Mouse (Mus musculus) G1E (cell line): ENCODE measurements around the gene Vps11.

Experiments used
- CTCF ChIP-seq: IDR thresholded peaks from 2 replicates; pipeline ENCODE4 v1.5.1; 2012; ENCODE audit warnings: low read depth, low read length, inconsistent platforms, mixed read lengths
- GATA1 ChIP-seq: IDR thresholded peaks from 2 replicates; pipeline ENCODE4 v1.6.1; 2012; ENCODE audit warnings: borderline replicate concordance, low read length, inconsistent platforms, mixed read lengths
- GATA2 ChIP-seq: IDR thresholded peaks from 2 replicates; pipeline ENCODE4 v1.6.1; 2012; ENCODE audit warnings: low read depth, low read length, inconsistent platforms, borderline replicate concordance
- POLR2AphosphoS5 ChIP-seq: IDR thresholded peaks from 2 replicates; pipeline ENCODE4 v1.6.1; 2012; ENCODE audit warnings: low read depth, low read length, inconsistent platforms; ENCODE audit not compliant: insufficient replicate concordance
- TAL1 ChIP-seq: conservative IDR thresholded peaks from 2 replicates; pipeline ENCODE4 v1.6.1; 2012; ENCODE audit warnings: low read depth, low read length, inconsistent platforms, mixed read lengths

- TF ChIP-seq POLR2AphosphoS5 (no peak), TAL1 (no peak), GATA1 (no peak), GATA2 (no peak), CTCF (no peak)
Measured at GRCm38 (mm10) chr9:44320799-44321133, 40.7 kb downstream of the Vps11 start.
